Mouse (Mus musculus): ENCODE measurements around the gene Ppm1g. TPM values are rescaled to one million over a fixed set of nuclear protein-coding genes. Genes with fewer than 3 reads are reported as not detected.
A peak's percentile ranks its signal among the peaks of the same experiment; 100 is the strongest.

Gene Ppm1g
- total and polyA plus RNA-seq, 3 experiments = 96.9 to 366 (median 182) TPM

- Histone ChIP-seq H3K4me2 (ENCODE audit: insufficient read depth, low read depth, poor library complexity, severe bottlenecking) (peak within 1 kb of the TSS; percentile 52), H3K79me2 (replicated peaks; ENCODE audit: control insufficient read depth, extremely low read depth, insufficient read depth, poor library complexity, severe bottlenecking) (peaks cover 19% of the 10 kb centered on the region), H3K4me3 (replicated peaks in 1 of 3; ENCODE audit: low read depth in 2 of 3, low read length in 2 of 3, poor library complexity in 1 of 3) (peak within 1 kb of the TSS; percentile 66 to 87 (median 85)), H3K27me3 (replicated peaks) (peaks cover 4% of the 10 kb centered on the region), H3K4me1 (ENCODE audit: control insufficient read depth in 1 of 2, insufficient read depth in 2 of 2) (peaks cover 0 to 10% of the 10 kb centered on the region in 2 experiments; a peak in 2 of 4 replicates), H3K9ac (ENCODE audit: insufficient read depth, low read depth) (peak within 1 kb of the TSS; percentile 93), H3K27ac (ENCODE audit: insufficient read depth, low read depth) (peak within 1 kb of the TSS; percentile 72), H3K36me3 (replicated peaks in 1 of 2; ENCODE audit: control insufficient read depth in 1 of 2, insufficient read depth in 1 of 2, low read length in 1 of 2) (peaks cover 21 to 26% of the 10 kb centered on the region in 2 experiments), H3K9me3 (replicated peaks; ENCODE audit: low read length) (no peaks in the 10 kb centered on the region)
- in situ Hi-C loops (cut with MboI; ENCODE audit: low pct_ligation_motif_present, low pct_unique_long_range_greater_than_20kb, low sequenced_read_pairs) = no loop called here
- TF ChIP-seq TCF12 (IDR thresholded peaks at IDR 0.05; ENCODE audit: low read depth, low read length) (peak; percentile 66), UBTF (IDR thresholded peaks at IDR 0.05; ENCODE audit: low read depth, low read length) (0 out of 2 replicates have a peak, but pooled peaks have one; percentile 67), RCOR1 (conservative IDR thresholded peaks at IDR 0.05; ENCODE audit: low read depth, low read length) (no peak), MYC (IDR thresholded peaks at IDR 0.05; ENCODE audit: low read depth, low read length) (no peak), POLR2A (IDR thresholded peaks at IDR 0.05; ENCODE audit: low read depth, low read length) (peak; percentile 96), MAX (IDR thresholded peaks at IDR 0.05; ENCODE audit: low read length) (no peak), SIN3A (IDR thresholded peaks at IDR 0.05; ENCODE audit: low read length) (peak; percentile 42; the same call in 1 of the 2 replicates), MEF2A (IDR thresholded peaks at IDR 0.05; ENCODE audit: borderline replicate concordance, low read depth, low read length) (no peak; the same call in 1 of the 2 replicates), ELF1 (IDR thresholded peaks at IDR 0.05; ENCODE audit: low read depth, low read length) (peak; percentile 82), MXI1 (IDR thresholded peaks at IDR 0.05; ENCODE audit: low read depth, low read length) (peak; percentile 37), NELFE (IDR thresholded peaks at IDR 0.05; ENCODE audit: low read depth, low read length) (peak; percentile 80), TBP (conservative IDR thresholded peaks at IDR 0.05; ENCODE audit: low read depth, low read length) (peak; percentile 75; the same call in 1 of the 2 replicates), NRF1 (IDR thresholded peaks at IDR 0.05; ENCODE audit: low read depth, low read length) (peak; percentile 41; the same call in 1 of the 2 replicates), MAZ (IDR thresholded peaks at IDR 0.05; ENCODE audit: low read depth, low read length) (peak; percentile 21; the same call in 1 of the 2 replicates)
- peak; percentile 95 for DNase-seq (ENCODE audit: extremely low read depth)
- dilution Hi-C loops (cut with MboI; ENCODE audit: extremely low pct_ligation_motif_present, extremely low pct_unique_long_range_greater_than_20kb, low sequenced_read_pairs) = no loop called here
These were observed 20.4 kb upstream of the Ppm1g start, which contains the start of the genes Nrbp1 and Gm9970 for GRCm38 (mm10) chr5:31240637-31241521. Nrbp1 (plus strand) TSS chr5:31240864. Gm9970 (minus strand) TSS chr5:31241232.

- TF ChIP-seq ZKSCAN1 (IDR thresholded peaks at IDR 0.05; ENCODE audit: borderline replicate concordance, low read depth, low read length) = no peak
- TF ChIP-seq ELF1 (IDR thresholded peaks at IDR 0.05; ENCODE audit: low read depth, low read length) = no peak
- TF ChIP-seq RCOR1 (conservative IDR thresholded peaks at IDR 0.05; ENCODE audit: low read depth, low read length) = no peak
- TF ChIP-seq POLR2AphosphoS2 (IDR thresholded peaks at IDR 0.05; ENCODE audit: low read depth, low read length) = no peak
- TF ChIP-seq ETS1 (conservative IDR thresholded peaks at IDR 0.05; ENCODE audit: low read depth, low read length) = no peak
- TF ChIP-seq TCF12 (IDR thresholded peaks at IDR 0.05; ENCODE audit: low read depth, low read length) = no peak
- TF ChIP-seq MEF2A (IDR thresholded peaks at IDR 0.05; ENCODE audit: borderline replicate concordance, low read depth, low read length) = no peak
- TF ChIP-seq ZMIZ1 (IDR thresholded peaks at IDR 0.05; ENCODE audit: low read depth, low read length) = no peak
- TF ChIP-seq HCFC1 (IDR thresholded peaks at IDR 0.05; ENCODE audit: low read depth, low read length) = no peak
- no peak for TF ChIP-seq POLR2A (IDR thresholded peaks at IDR 0.05; ENCODE audit: low read depth, low read length)
- TF ChIP-seq E2F4 (IDR thresholded peaks at IDR 0.05; ENCODE audit: insufficient replicate concordance, low read depth, low read length) = no peak
- dilution Hi-C loops (cut with MboI; ENCODE audit: extremely low pct_ligation_motif_present, extremely low pct_unique_long_range_greater_than_20kb, low sequenced_read_pairs) = no loop called here
- in situ Hi-C loops (cut with MboI; ENCODE audit: low pct_ligation_motif_present, low pct_unique_long_range_greater_than_20kb, low sequenced_read_pairs) = no loop called here
These were observed 6.2 kb upstream of the Ppm1g start for GRCm38 (mm10) chr5:31226641-31227040.

More at GRCm38 (mm10) chr5:31226641-31227040, 6.2 kb upstream of the Ppm1g start:
- Histone ChIP-seq H3K4me2 (ENCODE audit: insufficient read depth, low read depth, poor library complexity, severe bottlenecking) (no peak overlapping the region), H3K79me2 (replicated peaks; ENCODE audit: control insufficient read depth, extremely low read depth, insufficient read depth, poor library complexity, severe bottlenecking) (no peaks in the 10 kb centered on the region), H3K27ac (ENCODE audit: insufficient read depth, low read depth) (no peak overlapping the region), H3K36me3 (replicated peaks in 1 of 2; ENCODE audit: control insufficient read depth in 1 of 2, insufficient read depth in 1 of 2, low read length in 1 of 2) (no peaks in the 10 kb centered on the region), H3K4me3 (replicated peaks in 1 of 3; ENCODE audit: low read depth in 2 of 3, low read length in 2 of 3, poor library complexity in 1 of 3) (no peak overlapping the region), H3K9me3 (replicated peaks; ENCODE audit: low read length) (no peaks in the 10 kb centered on the region), H3K9ac (ENCODE audit: insufficient read depth, low read depth) (no peak overlapping the region), H3K4me1 (ENCODE audit: control insufficient read depth in 1 of 2, insufficient read depth in 2 of 2) (no peaks in the 10 kb centered on the region), H3K27me3 (replicated peaks) (no peaks in the 10 kb centered on the region)
- DNase-seq (ENCODE audit: extremely low read depth) = no peak

Data from CH12.LX (cell line).